Mouse (Mus musculus): ENCODE results near the gene Brinp2.

Brinp2 gene

GRCm38 (mm10) chr1:158221048-158221447, 135.1 kb downstream of the Brinp2 start:
- DNase-seq (ENCODE audit: low read depth, low spot score) = no peak

GRCm38 (mm10) chr1:158220148-158220547, 136.0 kb downstream of the Brinp2 start:
- no peak for DNase-seq (ENCODE audit: low read depth, low spot score)

- no peak for DNase-seq (ENCODE audit: low read depth, low spot score)
Measured at GRCm38 (mm10) chr1:158218750-158219149, 137.4 kb downstream of the Brinp2 start.

- no peak for DNase-seq (ENCODE audit: low read depth, low spot score)
Measured at GRCm38 (mm10) chr1:158218294-158218693, 137.8 kb downstream of the Brinp2 start.

- no peak for DNase-seq (ENCODE audit: low read depth, low spot score)
Measured at GRCm38 (mm10) chr1:158215581-158215980, 140.5 kb downstream of the Brinp2 start.

- DNase-seq (ENCODE audit: low read depth, low spot score) = no peak
Measured at GRCm38 (mm10) chr1:158214743-158215142, 141.4 kb downstream of the Brinp2 start.

GRCm38 (mm10) chr1:158213736-158214135, 142.4 kb downstream of the Brinp2 start:
- DNase-seq (ENCODE audit: low read depth, low spot score) = no peak

- peak; percentile 7 for DNase-seq (ENCODE audit: low read depth, low spot score)
Measured at GRCm38 (mm10) chr1:158207620-158208019, 148.5 kb downstream of the Brinp2 start.

GRCm38 (mm10) chr1:158202932-158203331, 153.2 kb downstream of the Brinp2 start:
- DNase-seq (ENCODE audit: low read depth, low spot score) = no peak
